Mouse (Mus musculus): ENCODE measurements around the gene Sar1b.
A peak's percentile ranks its signal among the peaks of the same experiment; 100 is the strongest.
"Not testable (repeated sequence)": the region's sequence is repeated elsewhere in the genome, so short reads cannot be mapped to it uniquely, and the experiment has no call there.

Gene Sar1b

DNA sequence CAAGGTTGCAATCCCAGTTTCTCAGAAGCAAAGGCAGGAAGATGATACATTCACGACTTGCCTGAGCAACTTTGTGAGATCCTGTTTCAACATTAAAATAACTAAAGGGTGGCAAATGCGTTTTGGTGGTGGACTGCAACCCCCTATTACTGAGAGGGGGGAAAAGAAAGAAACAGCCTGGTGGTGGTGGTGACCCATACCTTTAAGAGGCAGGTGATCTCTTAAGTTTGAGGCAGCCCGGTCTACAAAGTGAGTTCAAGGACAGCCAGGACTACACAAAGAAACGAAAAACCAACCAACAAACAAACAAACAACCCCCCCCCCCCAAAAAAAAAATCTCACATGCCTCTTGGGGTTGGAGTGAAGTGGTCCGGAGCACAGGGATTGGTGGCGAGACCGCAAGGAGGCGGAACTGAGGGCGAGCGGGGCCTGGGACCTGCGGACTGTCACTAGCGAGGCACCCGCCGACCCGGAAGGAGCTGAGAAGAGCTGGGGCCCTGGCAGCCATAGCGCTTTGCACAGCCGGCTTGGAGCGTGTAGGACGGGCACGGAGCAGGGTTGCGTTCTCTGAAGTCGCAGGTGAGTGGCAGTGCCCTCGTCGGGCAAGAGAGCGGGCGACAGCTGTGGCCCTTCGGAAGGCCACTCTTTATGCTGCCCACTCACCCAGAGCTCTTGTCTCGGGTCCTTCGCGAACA, at the start of gene Sar1b, which contains the start of gene Sec24a:
Sar1b (plus strand) TSS at position 475 of the 695 bp plus-strand sequence.
Sec24a (minus strand) TSS at position 422 of the 695 bp plus-strand sequence.
- peak; percentile 79 to 88 for DNase-seq

- no peak for DNase-seq
Measured at GRCm38 (mm10) chr11:51721066-51721465, 42.4 kb upstream of the Sar1b start.

- DNase-seq = no peak
Measured at GRCm38 (mm10) chr11:51732883-51733282, 30.6 kb upstream of the Sar1b start.

GRCm38 (mm10) chr11:51734218-51734617, 29.3 kb upstream of the Sar1b start:
- DNase-seq = not testable (repeated sequence)

DNA sequence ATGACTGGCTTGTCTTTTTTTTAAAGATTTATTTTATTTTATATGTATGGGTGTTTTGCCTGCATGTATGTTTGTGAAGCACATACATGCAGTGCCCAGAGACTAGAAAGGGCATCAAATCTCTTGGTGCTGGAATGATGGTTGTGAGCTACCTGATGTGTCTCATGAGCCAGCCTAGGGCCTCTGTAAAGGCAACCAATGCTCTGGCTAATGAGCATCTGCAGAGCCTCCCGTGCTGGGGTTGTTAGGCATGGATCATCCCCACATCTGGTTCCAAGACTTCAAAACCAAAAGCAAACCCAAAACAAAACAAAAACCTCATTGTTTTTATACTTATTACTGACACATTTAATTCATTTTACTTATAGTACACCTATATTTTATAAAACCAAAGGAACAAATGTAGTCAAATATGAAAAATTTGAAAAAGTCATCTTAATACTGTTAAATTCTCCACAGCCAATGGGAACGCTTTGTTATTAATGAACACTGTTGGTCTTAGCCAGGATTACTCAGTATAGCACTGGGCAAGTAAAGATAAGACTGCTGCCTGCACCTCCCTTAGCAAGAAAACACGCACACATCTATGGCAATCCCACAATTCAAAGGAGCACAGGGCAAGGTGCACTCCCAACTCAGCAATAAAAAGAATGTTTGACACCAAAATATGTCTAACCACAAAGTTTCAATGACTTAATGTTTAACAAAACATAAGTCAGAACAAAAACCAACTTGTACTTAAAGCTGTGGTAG, 24.7 kb upstream of the Sar1b start:
- DNase-seq = no peak

DNA sequence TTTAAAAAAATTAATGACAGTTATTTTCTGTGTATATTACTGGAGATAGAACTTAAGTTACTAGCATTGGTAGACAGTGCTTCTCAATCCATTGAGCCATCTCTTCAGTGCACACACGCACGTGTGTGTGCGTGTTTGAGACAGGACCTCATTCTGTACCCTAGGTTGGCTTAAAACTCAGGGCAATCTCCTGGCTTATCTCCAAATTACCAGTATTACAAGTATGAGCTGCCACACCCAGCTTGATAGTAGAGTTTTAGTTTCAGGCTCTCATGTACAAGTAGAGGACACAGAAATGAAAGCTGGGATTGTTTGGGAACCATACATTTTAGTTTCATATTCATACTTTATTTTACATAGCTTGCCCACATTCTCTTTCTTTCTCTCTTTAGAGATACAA, 22.8 kb upstream of the Sar1b start:
- no peak for DNase-seq

DNA sequence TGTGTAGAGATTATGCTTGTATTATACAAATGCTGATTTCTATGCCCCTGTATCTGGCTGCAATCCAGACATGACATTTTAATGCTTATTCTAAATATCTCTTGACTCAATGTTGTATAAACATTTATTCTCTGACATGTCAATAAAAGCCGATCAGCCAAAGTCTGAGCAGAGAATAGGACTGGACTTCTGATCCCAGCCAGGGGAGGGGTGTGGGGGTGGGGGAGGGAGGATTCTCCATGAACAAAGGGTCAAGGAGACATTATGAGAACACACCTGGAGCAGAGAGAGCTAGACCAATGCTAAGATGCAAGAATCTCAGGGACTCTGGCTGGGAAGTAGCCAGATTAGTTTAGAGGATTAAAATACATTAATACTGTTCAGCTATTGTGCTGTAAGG, 17.4 kb upstream of the Sar1b start:
- no peak for DNase-seq

DNA sequence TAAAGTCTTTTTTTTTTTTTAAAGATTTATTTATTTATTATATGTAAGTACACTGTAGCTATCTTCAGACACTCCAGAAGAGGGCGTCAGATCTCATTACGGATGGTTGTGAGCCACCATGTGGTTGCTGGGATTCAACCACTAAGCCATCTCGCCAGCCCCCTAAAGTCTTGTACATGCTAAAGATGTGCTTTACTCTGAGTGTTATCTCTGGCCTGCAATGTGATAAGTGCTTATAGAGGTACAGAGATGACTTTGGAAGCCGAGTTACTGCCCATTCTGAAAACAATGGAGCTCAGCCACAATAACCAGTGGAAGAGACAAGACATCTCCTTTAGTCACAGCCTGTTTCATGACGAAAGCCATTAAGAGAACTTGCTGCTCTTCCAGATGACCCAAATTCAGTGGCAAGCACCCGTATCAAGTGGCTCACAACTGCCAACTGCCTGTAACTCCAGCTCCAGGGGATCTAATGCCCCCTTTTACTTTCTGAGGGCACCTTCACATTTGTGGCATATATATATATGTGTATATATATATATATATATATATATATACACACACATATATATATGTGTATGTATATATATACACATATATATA, 11.8 kb upstream of the Sar1b start:
- DNase-seq = not testable (repeated sequence)

DNA sequence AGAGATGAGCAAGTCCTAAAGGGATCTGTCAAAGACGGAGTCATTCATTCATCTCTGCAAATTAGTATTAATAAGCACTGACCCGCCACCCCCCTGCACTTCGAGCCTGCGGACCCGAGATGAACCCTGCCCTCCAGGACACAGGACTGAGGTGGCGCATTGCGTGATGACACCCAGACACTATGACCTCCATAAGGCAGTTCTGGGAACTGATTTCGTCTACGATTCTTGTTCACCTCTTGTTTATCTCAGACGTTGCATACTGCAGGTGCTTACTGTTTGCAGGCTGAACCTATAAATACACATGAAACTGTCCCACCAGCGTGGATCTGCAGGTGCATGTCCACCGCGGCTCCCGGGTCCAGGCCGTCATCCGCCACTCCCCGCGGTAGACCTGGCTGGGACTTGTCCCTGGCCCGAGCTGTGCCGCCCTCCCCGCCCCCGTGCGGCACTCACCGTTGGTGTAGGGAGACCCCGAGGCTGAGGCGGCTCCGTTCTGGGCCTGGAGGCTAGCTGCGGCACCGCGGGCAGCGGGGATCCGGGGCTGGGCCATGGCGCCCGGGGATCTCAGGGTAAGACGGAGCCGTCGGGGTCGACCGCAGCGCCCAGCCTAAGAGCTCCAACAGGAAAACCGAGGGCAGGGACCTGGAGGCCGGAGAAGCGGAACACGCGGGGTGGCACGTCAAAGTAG, 7.7 kb upstream of the Sar1b start:
- no peak for DNase-seq

DNA sequence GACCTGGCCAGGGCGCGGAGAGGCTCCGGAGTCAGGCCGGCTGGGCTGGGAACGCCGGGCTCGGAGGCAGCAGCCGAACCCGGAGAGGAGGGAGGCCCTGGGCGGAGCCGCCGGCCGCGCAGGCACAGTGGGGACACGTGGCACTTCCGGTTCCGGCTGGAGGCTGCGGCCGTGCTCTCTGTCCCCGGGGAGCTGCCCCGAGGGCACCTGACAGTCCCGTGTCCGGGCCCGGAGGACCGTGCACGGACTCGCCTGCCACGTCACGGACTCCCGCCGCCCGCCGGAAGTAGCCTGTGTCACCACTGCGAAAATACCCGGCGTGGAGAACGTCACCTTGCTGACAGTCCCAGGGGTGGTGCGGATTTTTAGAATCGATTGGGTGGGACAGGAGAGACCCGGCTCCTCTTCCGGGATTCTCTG, 7.1 kb upstream of the Sar1b start:
- DNase-seq = peak; percentile 93 to 94

DNA sequence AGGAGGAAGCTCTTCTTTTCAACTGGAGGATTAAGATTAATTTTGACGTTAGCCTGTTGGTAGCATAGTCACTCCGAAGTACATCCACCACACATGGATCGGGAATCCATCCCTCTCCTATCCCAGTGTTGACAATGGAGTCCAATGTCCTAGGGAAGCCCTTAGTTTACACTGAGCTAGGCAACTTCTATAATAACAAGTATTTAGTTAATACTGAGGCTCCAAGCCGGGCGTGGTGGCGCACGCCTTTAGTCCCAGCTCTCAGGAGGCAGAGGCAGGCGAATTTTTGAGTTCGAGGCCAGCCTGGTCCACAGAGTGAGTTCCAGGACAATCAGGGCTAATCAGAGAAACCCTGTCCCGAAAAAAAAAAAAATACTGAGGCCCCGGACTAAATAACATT, 6.5 kb upstream of the Sar1b start:
- DNase-seq = no peak

- no peak for DNase-seq
Measured at GRCm38 (mm10) chr11:51757625-51758024, 5.9 kb upstream of the Sar1b start.

DNA sequence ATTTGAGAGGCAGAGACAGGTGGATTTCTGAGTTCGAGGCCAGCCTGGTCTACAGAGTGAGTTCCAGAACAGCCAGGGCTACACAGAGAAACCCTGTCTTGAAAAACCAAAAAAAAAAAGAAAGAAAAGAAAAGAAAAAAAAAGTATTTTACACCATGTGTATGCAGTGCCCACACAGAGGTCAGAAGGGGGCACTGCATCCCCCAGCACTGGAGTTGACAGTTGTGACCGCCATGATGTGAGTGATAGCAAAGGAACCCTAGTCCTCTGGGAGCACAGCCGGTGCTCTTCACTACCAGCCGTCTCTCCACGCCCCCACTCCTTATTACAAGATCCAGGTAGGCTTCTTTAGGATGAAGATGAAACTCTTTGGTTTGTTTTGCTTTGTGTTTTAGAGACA, 5.3 kb upstream of the Sar1b start:
- DNase-seq = not testable (repeated sequence)

DNA sequence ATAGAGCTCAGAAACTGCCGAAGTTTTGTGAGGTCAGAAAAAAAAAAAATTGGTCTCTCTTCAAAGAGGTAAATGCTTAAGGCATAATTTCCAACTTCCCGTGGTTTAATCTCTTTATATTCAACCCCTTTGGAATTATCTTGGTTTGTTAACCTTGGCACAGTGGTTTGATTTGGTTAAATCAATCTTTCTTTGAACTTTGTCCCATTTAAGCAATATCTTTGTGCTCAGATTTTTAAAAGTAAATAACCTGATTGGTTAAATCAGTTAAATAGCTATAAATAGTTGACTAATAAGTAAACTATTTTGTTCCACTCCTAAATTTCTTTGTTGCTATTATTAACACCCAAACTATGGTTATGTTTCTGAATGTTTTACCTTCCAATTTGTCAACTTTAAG, 4.2 kb upstream of the Sar1b start:
- DNase-seq = no peak

- DNase-seq = no peak
Measured at GRCm38 (mm10) chr11:51759941-51760657, 3.4 kb upstream of the Sar1b start.

- no peak for DNase-seq
Measured at GRCm38 (mm10) chr11:51761241-51761640, 2.2 kb upstream of the Sar1b start.

DNA sequence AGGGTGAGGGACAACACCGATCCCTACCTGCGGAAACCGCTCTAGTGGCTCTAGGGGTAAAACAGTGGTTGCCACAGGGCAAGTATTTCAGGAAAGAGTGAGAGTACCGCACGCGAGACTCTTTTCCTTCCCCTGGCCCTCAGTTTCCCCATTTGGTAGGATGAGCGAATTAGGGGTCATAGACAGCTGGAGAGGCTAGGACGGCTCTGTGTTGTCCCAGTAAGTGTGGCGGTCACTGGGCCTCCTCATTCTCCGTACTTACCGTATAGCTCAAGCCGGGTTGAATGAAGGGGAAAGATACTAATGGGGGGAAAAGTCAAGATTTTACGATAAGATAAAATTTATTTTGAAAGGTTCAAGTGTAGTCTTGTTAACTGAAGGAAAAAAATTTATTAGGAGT, 468 bp downstream of the Sar1b start:
- no peak for DNase-seq

- DNase-seq = no peak
Measured at GRCm38 (mm10) chr11:51764816-51765215, 1.3 kb downstream of the Sar1b start.

DNA sequence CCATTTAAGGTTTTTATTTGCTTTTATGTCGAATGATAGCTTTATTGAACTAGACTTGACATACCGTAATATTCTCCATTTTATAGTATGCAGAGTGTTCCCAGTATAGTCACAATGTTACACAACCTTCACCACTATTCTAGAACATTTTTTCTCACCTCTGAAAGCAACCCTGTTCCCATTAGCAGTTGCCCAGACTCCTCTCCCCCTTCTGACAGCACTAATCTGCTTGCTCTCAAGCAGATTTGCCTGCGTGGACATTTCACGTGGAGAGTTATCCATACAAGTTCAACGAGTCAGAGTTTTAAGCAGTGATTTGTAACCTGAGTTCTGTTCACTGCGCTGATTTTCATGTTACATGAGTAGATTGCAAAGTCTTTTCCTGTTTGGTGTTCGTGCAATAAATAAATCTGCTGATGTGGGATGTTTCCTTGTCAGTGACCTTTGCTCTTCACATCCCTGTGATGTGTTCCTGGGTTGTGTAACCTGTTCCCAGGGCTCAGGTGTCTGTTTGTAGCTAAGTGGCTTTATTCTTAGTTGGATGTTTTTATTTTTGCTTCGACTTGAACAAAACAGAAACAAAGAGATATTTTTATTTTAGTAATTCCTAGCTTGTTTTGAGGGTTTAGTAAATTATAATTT, 4.2 kb downstream of the Sar1b start:
- DNase-seq = no peak

GRCm38 (mm10) chr11:51768296-51768695, 4.8 kb downstream of the Sar1b start:
- no peak for DNase-seq

DNA sequence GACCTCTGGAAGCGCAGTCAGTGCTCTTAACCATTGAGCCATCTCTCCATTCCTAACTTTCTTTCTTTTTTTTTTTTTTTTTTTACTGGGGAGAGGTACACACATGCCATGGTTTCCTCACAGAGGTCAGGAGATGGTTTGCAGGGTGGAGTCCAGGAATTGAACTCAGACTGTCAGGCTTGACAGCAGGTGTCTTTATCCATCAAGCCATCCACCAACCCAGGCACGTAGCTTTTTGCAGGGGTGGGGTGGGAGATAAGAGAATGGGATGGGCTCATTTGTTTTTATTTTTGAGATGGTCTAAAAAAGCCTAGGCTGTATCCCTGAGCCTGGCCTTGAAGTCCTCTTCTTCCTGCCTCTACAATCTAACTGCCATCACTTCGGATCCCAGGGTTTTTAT, 12.0 kb downstream of the Sar1b start:
- no peak for DNase-seq

GRCm38 (mm10) chr11:51777478-51777877, 14.0 kb downstream of the Sar1b start:
- no peak for DNase-seq

Data from cerebellum, adult 18-20 months (tissue).